ENCODE assay signal across 11 mouse cellular contexts in the genomic region with DNA sequence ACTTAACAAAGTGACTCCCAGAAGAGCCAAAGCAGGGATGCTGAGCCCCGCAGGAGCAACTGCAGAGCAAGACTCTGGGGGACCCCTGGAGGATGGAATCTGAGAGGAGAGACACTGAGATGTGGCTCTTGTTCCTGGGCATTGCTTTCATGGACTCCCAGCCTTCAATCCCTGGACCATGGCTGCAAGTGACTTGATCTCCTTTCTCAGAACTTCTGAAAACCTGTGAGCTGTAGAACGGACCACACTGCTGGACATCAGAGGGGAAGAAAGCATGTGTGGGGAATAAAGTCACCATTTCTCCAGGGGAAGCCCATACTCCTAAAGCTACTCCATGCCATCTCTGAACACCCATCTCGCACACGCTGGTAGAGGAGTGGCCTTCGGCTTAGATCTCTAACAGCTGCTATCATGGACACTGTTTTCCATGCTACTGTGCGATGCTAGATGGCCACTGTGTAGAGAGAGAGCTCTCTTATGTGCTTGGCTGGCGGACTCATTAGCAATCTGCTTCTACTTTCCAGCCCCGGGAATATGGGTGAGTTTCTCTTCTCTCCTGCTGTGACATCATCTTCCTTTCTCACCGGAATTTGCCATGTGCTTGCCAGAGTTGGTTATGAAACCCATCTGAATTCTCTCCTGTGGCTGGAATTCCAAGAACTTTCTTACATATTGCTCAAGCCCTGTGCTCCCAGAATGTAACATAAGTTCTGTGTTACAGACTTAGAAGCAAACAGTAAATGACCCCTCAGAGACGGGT. TPM values are rescaled to one million over a fixed set of nuclear protein-coding genes. Genes with fewer than 3 reads are reported as not detected.
A peak's percentile ranks its signal among the peaks of the same experiment; 100 is the strongest.
DNase-seq lines count a peak whose midpoint lies in the region.
"Had no signal": no experiment of that assay in that cellular context is flagged by ENCODE, and none has a peak within 500 bp of the region (broad histone marks: within the 10 kb centered on the region; RNA-seq: fewer than 3 reads in every experiment).

No protein-coding gene starts in this region.

- intact Hi-C loops in left cerebral cortex, postnatal 25 days (cut with DNase I), result loop anchor here (1.0 kb wide), 1 partner anchor 67 kb away; no protein-coding TSS in a partner anchor

- DNase-seq in layer of hippocampus, adult 9-11 months, result peak; percentile 26
- no peak for DNase-seq in layer of hippocampus, adult 9-10 months (ENCODE audit: low spot score)
- DNase-seq in 3T3-L1 (ENCODE audit: low read depth, low spot score), result peak; percentile 78
- peak; percentile 90 for DNase-seq in NIH3T3 (ENCODE audit: low read depth)
- DNase-seq in left cerebral cortex, postnatal 25 days (ENCODE audit: low spot score in 2 of 2), result peak; percentile 23 to 89
- no peak for DNase-seq in spleen, postnatal 4 days (ENCODE audit: low spot score in 2 of 2)
- no peak for DNase-seq in thymus, postnatal 4 days
- DNase-seq in thymus, postnatal 14 days, result no peak
- DNase-seq: gastrocnemius, postnatal 10 days; kidney, postnatal 4 days; thymus, adult 18-20 months had no signal

RNA-seq across cellular contexts. Expression of a gene that starts 16.3 kb away (rescaled TPM):
- total RNA-seq in left cerebral cortex, postnatal 25 days (2021), result 1 to 10 TPM; 5.2 to 6.8 TPM

Comparison
In these comparisons a context has a peak if more than half of its experiments do, and no peak if none do; other contexts are left out.
1. DNase-seq: peak in layer of hippocampus, adult 9-11 months (single experiment), 3T3-L1 (single experiment), NIH3T3 (single experiment) and left cerebral cortex, postnatal 25 days (2 of 2); none in layer of hippocampus, adult 9-10 months (single experiment), spleen, postnatal 4 days (0 of 2), thymus, postnatal 4 days (single experiment) and thymus, postnatal 14 days (single experiment).